Mouse (Mus musculus) embryonic facial prominence, embryonic 10.5 days (tissue): ENCODE measurements around the gene Plcb4. TPM values are rescaled to one million over a fixed set of nuclear protein-coding genes. Genes with fewer than 3 reads are reported as not detected.
"Not testable (repeated sequence)": the region's sequence is repeated elsewhere in the genome, so short reads cannot be mapped to it uniquely, and the experiment has no call there.

ENCODE experiments used
- DNase-seq: peaks from one replicate; pipeline ENCODE4 v3.0.0-alpha.2; 2017; ENCODE audit warnings: low spot score
- H3K27ac ChIP-seq: fragments of 300-500 bp; sonication (generic); replicated peaks from 2 replicates; pipeline ENCODE4 v1.5.1; 2016; ENCODE audit warnings: mild to moderate bottlenecking
- H3K27me3 ChIP-seq: fragments of 300-500 bp; sonication (generic); replicated peaks from 2 replicates; pipeline ENCODE4 v1.6.1; 2016; ENCODE audit warnings: low read depth, mild to moderate bottlenecking; ENCODE audit not compliant: poor library complexity, severe bottlenecking
- H3K36me3 ChIP-seq: fragments of 300-500 bp; sonication (generic); replicated peaks from 2 replicates; pipeline ENCODE4 v1.6.1; 2016; ENCODE audit warnings: mild to moderate bottlenecking, moderate library complexity
- H3K4me1 ChIP-seq: fragments of 300-500 bp; sonication (generic); 2 replicates; pipeline ENCODE4 v1.6.1; 2016
- H3K4me3 ChIP-seq: fragments of 300-500 bp; sonication (generic); 2 replicates; pipeline ENCODE4 v1.5.1; 2016; ENCODE audit warnings: mild to moderate bottlenecking, moderate library complexity
- H3K9me3 ChIP-seq: fragments of 300-500 bp; sonication (generic); 2 replicates; pipeline ENCODE4 v1.6.1; 2016; ENCODE audit warnings: mild to moderate bottlenecking
- WGBS: fragments of 180-500 bp; shearing (Covaris S2); methylation state at CpG from one replicate; pipeline ENCODE4 v1.1.7; 2016; 5-methylcytosine and 5-hydroxymethylcytosine counted together
- polyA plus RNA-seq: library from polyadenylated mRNA; unstranded; fragments of >200 nt; fragmentation: Nextera tagmentation; extraction: Ambion mirVana; gene quantifications from 2 replicates; pipeline ENCODE4 v1.2.1, GENCODE M21; 2016

Plcb4 gene
- polyA plus RNA-seq, 1 experiment from 2014 or later: 16.1 TPM

GRCm38 (mm10) chr2:135727925-135728324 lies 69.1 kb downstream of the Plcb4 start:
- WGBS: 91% methylated on average over 4 of the region's 4 CpGs
- DNase-seq: no peak
- H3K27ac ChIP-seq: no peak overlapping the region

GRCm38 (mm10) chr2:135731591-135731990 lies 72.8 kb downstream of the Plcb4 start:
- 53% methylated on average over 6 of the region's 6 CpGs for WGBS
- H3K4me1 ChIP-seq: peaks cover 29% of the 10 kb centered on the region
- no peaks in the 10 kb centered on the region for H3K9me3 ChIP-seq
- H3K4me3 ChIP-seq: no peak overlapping the region
- no peak for DNase-seq
- no peak overlapping the region for H3K27ac ChIP-seq
- no peaks in the 10 kb centered on the region for H3K27me3 ChIP-seq
- H3K36me3 ChIP-seq: no peaks in the 10 kb centered on the region

More at GRCm38 (mm10) chr2:135727925-135728324, 69.1 kb downstream of the Plcb4 start:
- no peaks in the 10 kb centered on the region for H3K36me3 ChIP-seq
- no peak overlapping the region for H3K4me3 ChIP-seq
- no peaks in the 10 kb centered on the region for H3K9me3 ChIP-seq
- H3K4me1 ChIP-seq: peaks cover 16% of the 10 kb centered on the region
- H3K27me3 ChIP-seq: no peaks in the 10 kb centered on the region

- Histone ChIP-seq H3K4me3 (no peak overlapping the region), H3K36me3 (no peaks in the 10 kb centered on the region), H3K27me3 (no peaks in the 10 kb centered on the region), H3K4me1 (peaks cover 29% of the 10 kb centered on the region), H3K9me3 (no peaks in the 10 kb centered on the region), H3K27ac (no peak overlapping the region)
- 83% methylated on average over 4 of the region's 4 CpGs for WGBS
- DNase-seq: no peak
Measured at GRCm38 (mm10) chr2:135732651-135733050, 73.8 kb downstream of the Plcb4 start.

GRCm38 (mm10) chr2:135733926-135734510 lies 75.2 kb downstream of the Plcb4 start:
- H3K4me3 ChIP-seq: no peak overlapping the region
- no peaks in the 10 kb centered on the region for H3K9me3 ChIP-seq
- peak; percentile 14 for DNase-seq
- peaks cover 29% of the 10 kb centered on the region for H3K4me1 ChIP-seq
- 44% methylated on average over 10 of the region's 10 CpGs for WGBS
- H3K36me3 ChIP-seq: no peaks in the 10 kb centered on the region
- no peaks in the 10 kb centered on the region for H3K27me3 ChIP-seq
- H3K27ac ChIP-seq: no peak overlapping the region

- no peaks in the 10 kb centered on the region for H3K36me3 ChIP-seq
- H3K4me1 ChIP-seq: peaks cover 17% of the 10 kb centered on the region
- DNase-seq: no peak
- H3K9me3 ChIP-seq: no peaks in the 10 kb centered on the region
- no peaks in the 10 kb centered on the region for H3K27me3 ChIP-seq
- 84% methylated on average over 9 of the region's 9 CpGs for WGBS
- H3K4me3 ChIP-seq: no peak overlapping the region
- H3K27ac ChIP-seq: no peak overlapping the region
Measured at GRCm38 (mm10) chr2:135737506-135737905, 78.7 kb downstream of the Plcb4 start.

DNA sequence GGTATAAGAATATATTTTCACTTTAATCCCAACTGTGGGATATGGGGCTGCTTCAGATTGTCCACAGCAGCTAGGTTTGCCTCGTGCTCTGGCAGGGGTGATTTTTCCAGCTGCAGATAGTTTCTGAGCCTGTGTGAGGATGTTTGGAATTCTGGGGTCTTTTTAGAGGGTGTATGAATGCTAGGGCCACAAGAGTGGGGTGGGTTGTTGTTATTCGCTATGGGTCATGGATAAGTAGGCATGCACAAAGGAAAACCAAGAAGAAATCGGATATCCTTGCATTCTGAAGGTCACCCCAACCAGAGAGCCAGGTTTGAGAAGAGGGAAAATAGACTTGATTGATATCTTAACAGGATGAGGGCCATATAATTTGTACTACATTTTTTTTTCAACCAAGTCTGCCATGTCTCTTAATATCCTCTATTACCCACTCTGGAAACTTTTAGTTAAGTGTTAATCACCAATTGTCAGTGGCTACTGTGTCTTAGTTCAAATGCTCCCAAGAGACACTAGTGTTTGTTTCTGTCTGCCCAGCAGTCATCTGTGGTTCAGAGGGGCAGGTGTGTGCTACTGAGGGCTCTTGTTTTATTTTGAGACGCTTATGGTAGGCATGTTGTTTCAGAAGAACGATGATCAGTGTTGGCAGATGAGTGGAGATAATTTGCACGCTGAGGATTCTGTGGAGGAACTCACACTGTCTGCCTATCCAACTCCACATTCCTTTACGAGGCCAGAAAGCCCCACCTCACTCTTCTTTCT lies 79.4 kb downstream of the Plcb4 start:
- H3K27me3 ChIP-seq, H3K9me3 ChIP-seq, DNase-seq, H3K27ac ChIP-seq, H3K4me3 ChIP-seq, H3K36me3 ChIP-seq: not testable (repeated sequence)
- 75% methylated on average over 7 of the region's 7 CpGs for WGBS
- peaks cover 16% of the 10 kb centered on the region for H3K4me1 ChIP-seq

- Histone ChIP-seq H3K9me3 (no peaks in the 10 kb centered on the region), H3K4me3 (no peak overlapping the region), H3K27me3 (no peaks in the 10 kb centered on the region), H3K4me1 (peaks cover 23% of the 10 kb centered on the region), H3K36me3 (no peaks in the 10 kb centered on the region), H3K27ac (no peak overlapping the region)
- WGBS: 81% methylated on average over 1 of the region's 1 CpGs
- no peak for DNase-seq
Measured at GRCm38 (mm10) chr2:135738950-135739349, 80.1 kb downstream of the Plcb4 start.

GRCm38 (mm10) chr2:135742954-135743700 lies 84.3 kb downstream of the Plcb4 start:
- WGBS: 67% methylated on average over 10 of the region's 10 CpGs
- peak overlapping the region; percentile 42 for H3K27ac ChIP-seq
- no peak overlapping the region for H3K4me3 ChIP-seq
- no peaks in the 10 kb centered on the region for H3K9me3 ChIP-seq
- H3K27me3 ChIP-seq: no peaks in the 10 kb centered on the region
- H3K4me1 ChIP-seq: peaks cover 27% of the 10 kb centered on the region
- H3K36me3 ChIP-seq: no peaks in the 10 kb centered on the region
- no peak for DNase-seq

GRCm38 (mm10) chr2:135744711-135745110 lies 85.9 kb downstream of the Plcb4 start:
- Histone ChIP-seq H3K27ac (no peak overlapping the region), H3K36me3 (no peaks in the 10 kb centered on the region), H3K9me3 (no peaks in the 10 kb centered on the region), H3K4me3 (no peak overlapping the region), H3K27me3 (no peaks in the 10 kb centered on the region), H3K4me1 (peaks cover 43% of the 10 kb centered on the region)
- DNase-seq: no peak
- 89% methylated on average over 8 of the region's 8 CpGs for WGBS

GRCm38 (mm10) chr2:135745126-135745525 lies 86.3 kb downstream of the Plcb4 start:
- no peak overlapping the region for H3K4me3 ChIP-seq
- H3K9me3 ChIP-seq: no peaks in the 10 kb centered on the region
- DNase-seq: no peak
- H3K36me3 ChIP-seq: no peaks in the 10 kb centered on the region
- H3K27ac ChIP-seq: no peak overlapping the region
- H3K4me1 ChIP-seq: peaks cover 47% of the 10 kb centered on the region
- H3K27me3 ChIP-seq: no peaks in the 10 kb centered on the region
- 61% methylated on average over 7 of the region's 7 CpGs for WGBS

DNA sequence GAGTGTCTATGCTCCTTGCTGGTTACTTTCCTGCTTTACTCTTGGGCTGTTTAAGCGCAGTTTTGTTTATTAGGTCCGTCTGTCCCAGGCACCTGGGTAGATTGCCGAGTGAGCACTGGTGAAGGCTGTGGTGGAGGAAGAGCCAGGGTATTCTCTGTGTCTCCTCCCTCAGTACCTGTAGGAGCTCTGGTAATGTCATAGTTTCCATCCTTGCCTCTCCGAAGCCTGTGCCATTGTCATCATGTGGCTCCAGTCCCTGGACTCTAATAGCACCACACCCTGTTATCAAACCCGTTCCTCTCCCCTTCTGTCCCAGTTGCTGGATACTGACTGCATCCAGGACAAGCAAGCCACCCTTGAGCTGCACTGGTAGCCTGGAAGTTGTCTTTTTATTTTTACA lies 89.6 kb downstream of the Plcb4 start:
- Histone ChIP-seq H3K36me3 (no peaks in the 10 kb centered on the region), H3K4me3 (no peak overlapping the region), H3K9me3 (no peaks in the 10 kb centered on the region), H3K27me3 (no peaks in the 10 kb centered on the region), H3K27ac (no peak overlapping the region), H3K4me1 (peaks cover 45% of the 10 kb centered on the region)
- WGBS: 84% methylated on average over 5 of the region's 5 CpGs
- DNase-seq: no peak

DNA sequence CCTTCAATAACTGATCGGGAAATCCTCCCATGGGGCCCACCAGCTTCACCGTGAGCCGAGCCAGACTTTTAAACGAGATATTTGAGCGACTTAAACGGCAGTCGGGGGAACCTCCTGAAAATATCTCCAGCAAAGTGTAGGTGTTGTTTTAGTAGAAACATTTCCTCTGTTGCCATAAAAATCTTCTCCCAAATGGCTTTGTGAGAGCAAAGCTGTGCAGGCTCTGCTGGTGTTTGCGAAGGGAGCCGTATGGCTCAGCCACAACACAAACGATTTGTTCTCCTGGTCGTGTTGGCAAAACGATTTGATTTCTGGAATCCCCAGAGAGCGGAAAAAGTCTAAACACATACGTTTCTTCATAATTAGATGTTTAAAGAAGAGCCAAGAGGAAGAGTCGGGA lies 90.8 kb downstream of the Plcb4 start:
- H3K36me3 ChIP-seq: no peaks in the 10 kb centered on the region
- H3K27ac ChIP-seq: no peak overlapping the region
- H3K9me3 ChIP-seq: no peaks in the 10 kb centered on the region
- DNase-seq: no peak
- no peak overlapping the region for H3K4me3 ChIP-seq
- no peaks in the 10 kb centered on the region for H3K27me3 ChIP-seq
- 62% methylated on average over 15 of the region's 15 CpGs for WGBS
- H3K4me1 ChIP-seq: peaks cover 38% of the 10 kb centered on the region

DNA sequence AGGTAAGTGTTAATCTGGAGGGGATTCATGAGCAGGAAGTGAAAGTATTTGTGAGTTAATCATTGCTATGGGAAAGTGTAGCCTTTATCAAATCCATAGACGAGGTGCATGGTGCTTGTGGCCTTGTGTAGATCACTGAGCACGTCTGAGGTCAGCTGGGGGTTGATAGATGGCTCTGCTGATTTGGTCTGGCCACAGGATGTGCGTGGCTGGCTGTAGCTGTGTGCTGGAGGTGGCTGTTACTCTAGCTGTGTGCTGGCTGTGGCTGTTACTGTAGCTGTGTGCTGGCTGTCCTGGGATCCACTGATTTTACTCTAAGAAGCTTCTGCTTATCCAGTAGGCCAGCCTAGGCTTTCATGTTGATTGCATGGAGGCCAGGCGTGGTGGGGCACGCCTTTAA lies 91.9 kb downstream of the Plcb4 start:
- Histone ChIP-seq H3K9me3 (no peaks in the 10 kb centered on the region), H3K4me1 (peaks cover 32% of the 10 kb centered on the region), H3K27ac (no peak overlapping the region), H3K36me3 (no peaks in the 10 kb centered on the region), H3K27me3 (no peaks in the 10 kb centered on the region), H3K4me3 (no peak overlapping the region)
- 77% methylated on average over 5 of the region's 5 CpGs for WGBS
- no peak for DNase-seq
